Mouse (Mus musculus) bone marrow macrophage, adult 2 months (primary cell): ENCODE results near the gene Traf1. TPM values are rescaled to one million over a fixed set of nuclear protein-coding genes. Genes with fewer than 3 reads are reported as not detected.

Experiments used
- H3K27ac ChIP-seq: 2 replicates; pipeline ENCODE4 v1.5.1; 2012; ENCODE audit warnings: low read depth, low read length; ENCODE audit not compliant: insufficient read depth
- H3K4me1 ChIP-seq: 2 replicates; pipeline ENCODE4 v1.6.1; 2012; ENCODE audit warnings: low read length; ENCODE audit not compliant: control insufficient read depth, insufficient read depth
- H3K4me3 ChIP-seq: 2 replicates; pipeline ENCODE4 v1.5.1; 2012; ENCODE audit warnings: mild to moderate bottlenecking, low read length, moderate library complexity; ENCODE audit not compliant: insufficient read depth
- CTCF ChIP-seq: IDR thresholded peaks from 2 replicates; pipeline ENCODE4 v1.5.1; 2012; ENCODE audit warnings: low read depth, mild to moderate bottlenecking, low read length, moderate library complexity
- POLR2A ChIP-seq: IDR thresholded peaks from 2 replicates; pipeline ENCODE4 v1.6.1; 2012; ENCODE audit warnings: mild to moderate bottlenecking, low read depth, low read length, borderline replicate concordance
- polyA plus RNA-seq: library from polyadenylated mRNA; stranded (reverse); fragments of >200 nt; gene quantifications from 2 replicates; pipeline ENCODE4 v1.2.4, GENCODE M21; 2012; ENCODE audit not compliant: missing spikeins, insufficient read depth, insufficient read length

The Traf1 gene
- 22.0 and 28.0 TPM in 2 replicates for polyA plus RNA-seq

- Histone ChIP-seq H3K4me1 (peaks cover 49% of the 10 kb centered on the region), H3K27ac (peak within 1 kb of the TSS; percentile 98), H3K4me3 (no peak within 1 kb of the TSS)
- no peak for TF ChIP-seq CTCF
- no peak for TF ChIP-seq POLR2A
Measured at GRCm38 (mm10) chr2:34961481-34962036, at the start of gene Traf1. Gene Traf1, minus strand, starts transcription at chr2:34961772.

- Histone ChIP-seq H3K27ac (no peak overlapping the region), H3K4me3 (no peak overlapping the region), H3K4me1 (no peaks in the 10 kb centered on the region)
- TF ChIP-seq POLR2A (no peak), CTCF (no peak)
Measured at GRCm38 (mm10) chr2:34998956-34999355, 37.4 kb upstream of the Traf1 start.

GRCm38 (mm10) chr2:34996506-34996905, 34.9 kb upstream of the Traf1 start:
- Histone ChIP-seq H3K4me3 (no peak overlapping the region), H3K27ac (no peak overlapping the region), H3K4me1 (no peaks in the 10 kb centered on the region)
- TF ChIP-seq CTCF = no peak
- no peak for TF ChIP-seq POLR2A

- TF ChIP-seq CTCF = no peak
- TF ChIP-seq POLR2A = no peak
- Histone ChIP-seq H3K4me1 (no peaks in the 10 kb centered on the region), H3K4me3 (no peak overlapping the region), H3K27ac (no peak overlapping the region)
Measured at GRCm38 (mm10) chr2:34993696-34994356, 32.3 kb upstream of the Traf1 start.

DNA sequence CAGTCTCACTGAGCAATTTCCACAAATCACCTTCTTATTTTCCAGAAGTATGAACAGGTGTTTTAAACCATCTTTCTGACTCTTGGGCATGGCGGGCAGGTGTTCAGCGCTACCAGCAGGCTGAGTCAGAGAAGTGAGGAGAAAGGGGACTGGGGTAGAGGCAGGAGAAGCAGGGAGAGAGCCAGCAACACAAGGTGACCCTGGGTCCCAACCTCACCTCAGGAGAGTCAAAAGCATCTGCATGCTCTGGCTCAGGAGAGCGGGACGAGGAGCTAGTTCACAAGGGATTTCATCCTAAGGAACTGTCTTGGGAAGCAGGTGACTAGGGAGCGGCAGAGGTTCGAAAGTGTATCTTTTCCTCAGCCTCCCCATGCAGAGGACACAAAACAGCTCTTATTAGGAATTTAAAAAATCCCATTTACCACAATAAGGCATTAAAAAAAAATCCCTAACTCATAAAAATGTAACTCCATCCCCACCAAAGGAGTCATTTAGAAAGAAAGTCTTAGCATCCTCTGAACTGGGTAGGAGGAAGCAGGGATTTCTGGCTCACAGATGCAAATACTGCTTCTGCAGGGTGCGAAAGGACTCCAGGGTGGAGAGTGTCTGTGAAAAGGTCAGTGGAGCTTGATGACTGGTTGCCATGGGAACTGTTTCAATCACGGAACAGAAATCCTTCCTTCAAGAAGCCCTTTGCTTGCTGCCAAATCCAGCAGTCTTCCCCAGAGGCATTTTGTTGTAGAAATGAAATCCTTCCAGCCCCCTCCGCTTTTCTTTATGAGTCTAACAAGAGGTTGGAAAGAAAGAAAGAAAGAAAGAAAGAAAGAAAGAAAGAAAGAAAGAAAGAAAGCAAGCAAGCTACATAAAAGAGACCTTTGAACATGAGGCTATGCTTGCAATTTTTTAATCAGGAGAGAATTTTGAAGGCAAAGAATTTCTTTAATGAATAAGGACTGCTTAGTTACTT, 31.4 kb upstream of the Traf1 start:
- Histone ChIP-seq H3K27ac (no peak overlapping the region), H3K4me1 (no peaks in the 10 kb centered on the region), H3K4me3 (no peak overlapping the region)
- no peak for TF ChIP-seq CTCF
- TF ChIP-seq POLR2A = no peak

DNA sequence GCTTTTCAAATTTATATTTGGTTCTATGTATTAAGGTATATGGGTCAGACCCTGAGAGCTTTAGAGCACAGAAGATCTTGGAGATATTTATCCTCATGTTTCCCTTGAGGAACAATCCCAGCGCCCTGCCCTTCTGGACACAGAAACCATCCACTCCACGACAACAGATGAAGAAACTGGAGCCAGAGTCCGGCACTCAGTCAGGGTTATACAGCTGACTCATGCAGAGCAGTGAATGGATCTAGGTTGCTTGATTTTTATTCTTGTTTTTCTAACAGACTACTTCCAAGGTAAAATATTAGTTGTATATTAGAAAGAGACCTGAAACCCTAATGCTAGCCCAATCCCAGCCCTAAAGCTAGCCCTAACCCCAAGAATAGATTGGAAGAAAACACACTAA, 30.4 kb upstream of the Traf1 start:
- TF ChIP-seq CTCF = no peak
- no peak for TF ChIP-seq POLR2A
- Histone ChIP-seq H3K4me1 (no peaks in the 10 kb centered on the region), H3K27ac (no peak overlapping the region), H3K4me3 (no peak overlapping the region)

DNA sequence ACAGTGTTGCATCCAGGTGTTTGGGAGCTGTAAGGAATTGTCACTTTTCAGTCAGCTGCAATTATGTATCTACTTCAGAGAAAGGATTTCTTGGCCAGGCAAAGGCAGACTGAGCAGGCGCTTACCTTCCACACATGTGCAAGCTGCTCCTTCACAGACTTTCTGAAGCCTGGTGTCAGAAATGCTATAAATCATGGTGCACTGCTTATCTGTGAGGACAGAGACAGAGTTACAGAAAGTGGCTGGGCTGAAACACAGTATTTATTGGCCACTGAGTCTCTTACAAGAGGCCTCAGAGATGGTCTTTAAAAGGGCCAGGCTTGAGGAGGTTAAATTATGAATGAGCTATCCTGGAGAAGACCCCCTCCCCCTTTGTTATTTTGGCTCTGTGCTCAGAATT, 28.2 kb upstream of the Traf1 start:
- Histone ChIP-seq H3K4me1 (no peaks in the 10 kb centered on the region), H3K4me3 (no peak overlapping the region), H3K27ac (no peak overlapping the region)
- TF ChIP-seq POLR2A (no peak), CTCF (no peak)

- TF ChIP-seq POLR2A (no peak), CTCF (no peak)
Measured at GRCm38 (mm10) chr2:34987595-34987994, 26.0 kb upstream of the Traf1 start.

DNA sequence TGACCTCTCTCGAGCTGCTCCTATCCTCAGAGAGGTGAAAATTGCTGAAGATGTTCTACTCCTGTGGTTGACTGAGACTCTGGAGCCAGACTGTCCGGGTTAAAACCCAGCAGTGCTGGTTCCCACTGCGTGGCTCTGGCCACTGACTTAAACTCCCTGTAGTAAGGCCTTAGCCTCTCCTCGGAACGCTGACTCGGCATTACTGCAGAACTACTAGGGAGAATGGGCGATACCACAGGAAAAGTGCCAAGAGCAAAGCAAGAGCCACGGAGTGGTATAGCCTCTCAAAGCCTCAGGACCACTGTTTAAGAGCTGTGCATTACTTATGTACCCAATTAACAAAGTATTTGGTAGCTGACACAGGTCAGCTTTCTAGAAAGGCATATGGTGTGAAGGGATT, 23.3 kb upstream of the Traf1 start:
- no peak overlapping the region for H3K27ac ChIP-seq
- peaks cover 4% of the 10 kb centered on the region for H3K4me1 ChIP-seq
- TF ChIP-seq POLR2A = no peak
- no peak for TF ChIP-seq CTCF
- no peak overlapping the region for H3K4me3 ChIP-seq

More at GRCm38 (mm10) chr2:34987595-34987994, 26.0 kb upstream of the Traf1 start:
- no peak overlapping the region for H3K27ac ChIP-seq
- H3K4me1 ChIP-seq = no peaks in the 10 kb centered on the region
- H3K4me3 ChIP-seq = no peak overlapping the region

DNA sequence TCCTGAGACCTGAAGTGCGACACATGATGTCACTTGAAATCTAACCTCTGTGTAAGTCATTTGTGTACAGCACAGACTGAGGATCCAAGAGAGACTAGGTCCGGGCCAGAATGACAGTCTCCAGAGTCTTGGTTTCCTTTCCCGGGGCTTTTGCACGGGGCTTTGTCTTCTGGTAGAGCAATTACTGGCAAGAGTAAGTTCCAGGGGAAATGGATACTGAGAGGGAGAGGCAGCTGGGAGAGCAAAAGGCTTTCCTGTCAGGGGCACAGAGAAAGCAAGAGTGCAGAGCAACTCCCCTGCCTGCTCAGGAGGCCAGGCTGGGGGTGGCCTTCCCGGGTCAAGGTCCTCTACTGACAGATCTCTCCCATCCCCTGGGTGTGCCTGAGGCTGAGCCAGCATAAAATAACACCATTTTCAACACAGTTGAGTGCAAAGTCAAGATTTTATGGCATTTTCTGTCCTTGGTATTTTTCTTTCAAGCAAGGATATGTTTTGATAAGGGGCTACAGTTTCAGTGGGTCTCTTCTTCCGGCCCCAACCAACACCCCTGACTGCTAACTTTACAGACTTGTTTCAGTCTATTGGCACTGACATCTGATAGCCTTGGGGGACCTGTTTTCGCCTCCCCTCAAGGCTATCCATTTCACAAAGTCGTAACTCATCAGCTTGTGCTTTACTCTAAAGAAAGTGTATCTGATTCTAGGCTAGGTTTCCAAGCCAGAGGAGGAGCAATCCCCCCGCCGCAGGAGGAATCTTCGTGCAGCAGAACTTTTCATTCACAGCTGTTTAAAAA, 21.5 kb upstream of the Traf1 start:
- no peak overlapping the region for H3K27ac ChIP-seq
- no peak for TF ChIP-seq CTCF
- TF ChIP-seq POLR2A = no peak
- H3K4me3 ChIP-seq = no peak overlapping the region
- peaks cover 17% of the 10 kb centered on the region for H3K4me1 ChIP-seq
